Mouse (Mus musculus) bone marrow macrophage, adult 2 months (primary cell): ENCODE data around the gene Ifi27. TPM values are rescaled to one million over a fixed set of nuclear protein-coding genes. Genes with fewer than 3 reads are reported as not detected.

Experiments
- H3K27ac ChIP-seq: 2 replicates; pipeline ENCODE4 v1.5.1; 2012; ENCODE audit warnings: low read depth, low read length; ENCODE audit not compliant: insufficient read depth
- H3K4me1 ChIP-seq: 2 replicates; pipeline ENCODE4 v1.6.1; 2012; ENCODE audit warnings: low read length; ENCODE audit not compliant: control insufficient read depth, insufficient read depth
- H3K4me3 ChIP-seq: 2 replicates; pipeline ENCODE4 v1.5.1; 2012; ENCODE audit warnings: mild to moderate bottlenecking, low read length, moderate library complexity; ENCODE audit not compliant: insufficient read depth
- CTCF ChIP-seq: IDR thresholded peaks from 2 replicates; pipeline ENCODE4 v1.5.1; 2012; ENCODE audit warnings: low read depth, mild to moderate bottlenecking, low read length, moderate library complexity
- POLR2A ChIP-seq: IDR thresholded peaks from 2 replicates; pipeline ENCODE4 v1.6.1; 2012; ENCODE audit warnings: mild to moderate bottlenecking, low read depth, low read length, borderline replicate concordance
- polyA plus RNA-seq: library from polyadenylated mRNA; stranded (reverse); fragments of >200 nt; gene quantifications from 2 replicates; pipeline ENCODE4 v1.2.4, GENCODE M21; 2012; ENCODE audit not compliant: missing spikeins, insufficient read depth, insufficient read length

Gene Ifi27
- polyA plus RNA-seq, 1 experiment: 100 TPM

- Histone ChIP-seq H3K4me3 (no peak overlapping the region), H3K27ac (no peak overlapping the region), H3K4me1 (peaks cover 5% of the 10 kb centered on the region)
- no peak for TF ChIP-seq POLR2A
- TF ChIP-seq CTCF: no peak
Measured at GRCm38 (mm10) chr12:103486726-103487125, 52.7 kb downstream of the Ifi27 start.

- no peak overlapping the region for H3K4me3 ChIP-seq
- H3K4me1 ChIP-seq: peaks cover 5% of the 10 kb centered on the region
- no peak for TF ChIP-seq POLR2A
- TF ChIP-seq CTCF: no peak
- no peak overlapping the region for H3K27ac ChIP-seq
Measured at GRCm38 (mm10) chr12:103487276-103487675, 53.3 kb downstream of the Ifi27 start.

GRCm38 (mm10) chr12:103487750-103488149 lies 53.7 kb downstream of the Ifi27 start:
- H3K4me1 ChIP-seq: peaks cover 5% of the 10 kb centered on the region
- no peak overlapping the region for H3K27ac ChIP-seq
- no peak overlapping the region for H3K4me3 ChIP-seq
- TF ChIP-seq POLR2A: no peak
- TF ChIP-seq CTCF: no peak

Other genes with a start within 250 kb of the Ifi27 start
- not detected in 2 replicates for gene Prima1, start 192.1 kb upstream of the Ifi27 start, polyA plus RNA-seq
- not detected in 2 replicates for gene Fam181a, start 123.2 kb upstream of the Ifi27 start, polyA plus RNA-seq
- 2.1 TPM in 2 replicates for gene Asb2, start 78.2 kb upstream of the Ifi27 start, polyA plus RNA-seq
- gene Otub2, start 45.5 kb upstream of the Ifi27 start, polyA plus RNA-seq: 3.8 and 5.6 TPM in 2 replicates
- gene 9330161L09Rik, start 26.4 kb upstream of the Ifi27 start, polyA plus RNA-seq: 1.9 TPM in 1 of 2 replicates, not detected in the other
- gene Ddx24, start 8.4 kb upstream of the Ifi27 start, polyA plus RNA-seq: 58.7 and 62.6 TPM in 2 replicates
- gene Ifi27l2a, start 9.5 kb downstream of the Ifi27 start, polyA plus RNA-seq: 1,008 and 1,016 TPM in 2 replicates
- gene Ifi27l2b, start 23.0 kb downstream of the Ifi27 start, polyA plus RNA-seq: not detected in 2 replicates
- gene Ppp4r4, start 98.1 kb downstream of the Ifi27 start, polyA plus RNA-seq: 0.49 TPM in 1 of 2 replicates, not detected in the other
- gene Serpina10, start 197.2 kb downstream of the Ifi27 start, polyA plus RNA-seq: not detected in 2 replicates
- not detected in 2 replicates for gene Serpina6, start 223.0 kb downstream of the Ifi27 start, polyA plus RNA-seq
- gene Serpina16, start 241.9 kb downstream of the Ifi27 start, polyA plus RNA-seq: not detected in 2 replicates